Mouse (Mus musculus) cerebellum, adult (tissue): Measurements from ENCODE around the gene Mrpl49.

Source experiments
- ATAC-seq: cut with Nextera tagmentation; 2 replicates; pipeline ENCODE4 v1.9.2; 2017; ENCODE audit warnings: mild to moderate bottlenecking, moderate library complexity, mixed read lengths; ENCODE audit not compliant: insufficient number of reproducible peaks, low FRiP score, low TSS enrichment

Mrpl49 gene

DNA sequence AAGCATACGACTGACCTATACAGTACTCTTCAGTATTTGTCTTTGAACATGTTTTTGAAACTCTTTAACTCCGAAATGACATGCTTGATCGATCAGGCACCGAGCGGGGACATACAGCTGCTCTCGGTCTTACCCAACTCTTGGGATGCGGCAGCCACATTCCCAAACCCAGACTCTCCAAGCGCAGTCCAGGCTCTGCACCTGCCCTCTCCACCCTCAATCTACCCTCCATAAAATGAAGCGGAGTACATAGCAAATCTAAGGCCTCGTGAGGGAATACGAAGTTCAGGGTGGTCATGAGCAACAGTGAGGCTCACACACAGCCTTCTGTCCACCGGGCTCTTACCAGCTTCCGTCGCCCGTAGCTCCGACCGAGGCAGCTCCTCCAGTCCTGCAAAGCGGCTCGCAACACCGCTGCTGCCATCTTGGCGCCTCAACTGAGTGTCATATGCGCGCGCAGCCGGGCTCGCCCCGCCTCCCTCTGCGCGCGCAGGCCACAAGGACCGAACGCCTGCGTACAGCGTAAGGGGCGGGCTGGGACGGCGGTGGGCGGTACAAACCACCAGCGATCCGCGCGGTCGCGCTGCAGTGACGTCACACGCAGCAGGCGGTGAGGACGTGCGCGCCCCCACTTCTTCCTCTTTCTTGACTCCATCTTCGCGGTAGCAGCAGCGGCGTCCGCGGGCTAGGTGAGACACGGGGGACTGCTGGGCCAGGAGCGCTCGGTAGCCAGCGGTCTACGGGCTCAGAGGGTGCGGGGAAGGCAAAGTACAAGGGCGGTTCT lies at the start of gene Mrpl49, which contains the start of gene Fau:
Gene Mrpl49, minus strand, starts transcription at position 473 of the 784 bp plus-strand sequence.
Gene Fau, plus strand, starts transcription at position 532 of the 784 bp plus-strand sequence.
- ATAC-seq = peak; percentile 77; the same call in 1 of the 2 replicates

DNA sequence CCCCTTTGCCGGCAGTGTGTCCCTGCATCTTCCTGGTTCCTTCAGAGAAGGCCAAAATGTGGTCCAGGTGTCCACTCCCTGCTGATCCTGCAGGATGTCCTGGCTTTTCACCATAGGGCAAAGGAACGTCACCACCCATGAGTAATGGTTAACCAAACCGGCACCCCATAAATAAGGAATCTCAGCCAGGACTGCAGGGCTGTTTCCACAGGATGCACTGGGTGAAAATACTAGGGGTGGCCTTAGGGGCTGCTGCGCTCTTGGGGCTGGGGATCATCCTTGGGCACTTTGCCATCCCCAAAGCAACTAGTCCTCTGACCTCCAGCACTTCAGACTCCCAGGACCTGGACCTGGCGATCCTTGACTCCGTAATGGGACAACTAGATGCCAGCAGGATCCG lies 48.0 kb upstream of the Mrpl49 start, which contains the start of gene Naaladl1:
Gene Naaladl1, plus strand, starts transcription at position 197 of the 400 bp plus-strand sequence.
- ATAC-seq = no peak

GRCm38 (mm10) chr19:6104476-6104875 lies 46.9 kb upstream of the Mrpl49 start:
- ATAC-seq = no peak

DNA sequence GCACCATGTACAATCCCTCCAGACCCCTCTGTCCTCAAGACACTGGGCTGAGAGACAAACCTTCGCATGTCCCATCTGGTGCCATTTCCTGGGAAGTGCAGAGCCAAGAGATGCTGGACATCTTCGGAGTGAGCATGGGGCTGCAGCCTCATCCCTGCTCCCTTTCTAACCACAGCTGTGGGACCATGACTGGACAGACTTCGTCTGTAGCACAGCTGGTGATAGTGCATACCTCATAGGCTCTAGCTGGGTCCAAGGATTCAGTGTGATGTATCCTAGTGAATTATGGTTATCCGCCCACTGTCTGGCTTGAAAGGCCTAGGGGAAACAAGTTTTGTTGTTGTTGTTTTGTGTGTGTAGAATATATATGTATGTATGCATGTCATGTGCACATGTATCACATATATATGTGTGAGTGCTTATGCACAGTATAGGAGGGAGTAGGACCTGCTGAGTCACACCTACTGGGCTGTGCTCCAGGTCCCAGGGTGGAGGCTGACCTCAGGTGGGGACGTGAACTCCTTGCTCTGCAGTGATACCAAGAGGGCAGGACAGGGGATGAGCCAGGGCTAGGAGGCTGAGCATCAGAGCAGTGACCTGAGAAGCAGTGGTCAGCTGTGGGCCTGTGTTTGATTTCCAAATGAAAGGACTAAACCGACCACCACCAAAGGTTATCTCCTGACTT lies 44.7 kb upstream of the Mrpl49 start:
- no peak for ATAC-seq

GRCm38 (mm10) chr19:6101186-6101585 lies 43.6 kb upstream of the Mrpl49 start:
- no peak for ATAC-seq

DNA sequence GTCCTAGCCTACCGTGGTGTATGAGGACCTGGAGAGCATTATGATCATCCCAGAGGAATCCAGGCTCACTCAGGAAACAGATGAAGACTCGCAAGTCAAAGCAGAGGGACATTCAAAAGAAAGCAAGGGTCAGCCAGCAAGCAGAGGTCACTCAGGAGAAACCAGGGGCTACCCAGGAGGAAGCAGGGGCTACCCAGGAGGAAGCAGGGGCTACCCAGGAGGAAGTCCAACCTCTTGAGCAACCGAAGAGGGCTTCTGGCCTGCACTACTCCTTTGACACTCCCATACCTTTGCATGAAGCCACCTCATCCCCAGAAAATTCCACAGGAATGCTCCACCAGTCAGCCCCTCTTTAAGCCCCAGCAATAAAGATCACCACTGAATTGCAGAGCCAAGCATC lies 40.3 kb upstream of the Mrpl49 start:
- no peak for ATAC-seq

DNA sequence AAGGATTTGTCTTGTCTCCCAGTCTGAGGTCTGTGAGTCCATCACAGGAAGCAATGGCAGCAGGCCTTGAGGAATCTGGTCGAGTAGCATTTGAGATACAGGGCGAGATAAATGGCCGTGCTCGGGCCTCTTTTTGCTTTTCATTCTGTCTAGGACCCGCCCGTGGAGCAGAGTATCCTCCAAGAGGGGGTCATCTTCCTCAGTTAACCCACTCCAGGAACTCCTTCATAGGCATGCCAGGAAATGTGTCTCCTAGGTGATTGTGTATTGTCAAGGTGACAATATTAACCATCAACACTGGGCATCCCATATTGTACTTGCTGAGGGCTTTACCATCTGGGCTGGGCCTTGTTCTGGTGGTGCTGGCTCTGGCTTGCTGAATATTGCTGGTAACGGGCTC lies 36.5 kb upstream of the Mrpl49 start, which contains the start of gene AC131692.1:
Gene AC131692.1, plus strand, starts transcription at position 301 of the 400 bp plus-strand sequence.
- ATAC-seq = no peak

DNA sequence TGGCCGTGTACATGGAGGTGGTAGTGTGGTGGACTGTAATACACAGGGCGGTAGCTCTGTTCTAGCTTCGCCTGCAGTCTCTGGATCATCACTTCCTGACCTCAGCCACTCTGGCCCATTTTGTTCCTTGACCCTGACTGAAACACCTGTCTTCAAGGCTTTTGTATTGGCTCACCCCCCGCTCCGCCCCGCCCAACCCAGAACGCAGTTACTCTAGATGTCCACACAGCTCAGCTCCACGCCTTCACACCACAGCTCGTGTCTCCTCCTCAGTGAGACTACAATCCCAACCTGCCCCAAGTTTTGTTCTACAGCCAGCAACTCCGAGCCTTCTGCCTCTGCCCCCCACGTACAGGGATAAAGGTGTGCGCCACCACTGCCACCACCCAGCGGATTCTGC lies 31.3 kb upstream of the Mrpl49 start:
- no peak for ATAC-seq

- no peak for ATAC-seq
Observed at GRCm38 (mm10) chr19:6085417-6085879, 27.9 kb upstream of the Mrpl49 start.

DNA sequence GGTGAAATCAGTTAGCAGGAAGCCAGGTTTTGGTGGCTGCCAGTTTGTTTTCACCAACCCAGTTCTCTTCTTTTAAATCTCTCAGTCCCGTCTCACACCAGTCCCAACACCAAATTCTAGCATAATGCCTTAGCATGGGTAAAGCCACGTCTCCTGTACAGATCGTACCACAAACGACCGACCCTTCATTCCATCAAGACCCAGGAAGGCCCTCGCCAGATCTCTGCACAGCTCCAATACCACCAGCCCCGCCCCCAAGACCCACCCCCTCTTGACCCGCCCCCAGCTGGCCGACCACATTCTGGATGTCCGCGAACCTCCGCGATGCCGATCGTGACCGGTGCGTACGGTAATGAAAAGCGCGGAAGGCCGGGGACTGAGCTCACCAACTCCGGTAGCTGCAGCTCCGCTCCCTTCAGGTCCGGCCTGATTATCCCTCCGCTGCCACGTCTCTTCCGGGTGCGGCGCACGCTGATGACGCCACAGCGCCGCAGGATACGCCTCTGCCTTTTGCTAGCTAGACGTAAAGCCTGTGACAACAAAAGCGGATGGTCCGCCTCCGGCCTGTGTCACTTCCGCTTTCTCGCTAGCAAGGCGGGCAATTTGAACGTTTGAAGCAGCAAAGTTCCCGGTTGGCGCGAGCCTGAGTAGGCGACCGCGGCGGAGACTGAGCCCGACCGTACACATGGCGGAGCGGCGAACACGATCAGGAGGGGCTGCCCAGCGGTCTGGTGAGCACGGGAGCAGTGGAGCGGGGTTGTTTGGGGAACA lies 27.1 kb upstream of the Mrpl49 start, which contains the start of the genes Zfpl1 and Cdca5:
Gene Zfpl1, minus strand, starts transcription at position 479 of the 771 bp plus-strand sequence.
Gene Cdca5, plus strand, starts transcription at position 506 of the 771 bp plus-strand sequence.
- peak; percentile 76; the same call in 1 of the 2 replicates for ATAC-seq

GRCm38 (mm10) chr19:6082156-6082555 lies 24.6 kb upstream of the Mrpl49 start, which contains the start of gene Gm28374:
TSS of gene Gm28374 (minus strand) at chr19:6082256.
- ATAC-seq = no peak

- ATAC-seq = no peak
Observed at GRCm38 (mm10) chr19:6079983-6080480, 22.4 kb upstream of the Mrpl49 start, which contains the start of gene Tmem262. TSS of gene Tmem262 (plus strand) at chr19:6080033.

GRCm38 (mm10) chr19:6076564-6077393 lies 19.2 kb upstream of the Mrpl49 start, which contains the start of gene Vps51:
TSS of gene Vps51 (minus strand) at chr19:6077231.
- peak; percentile 79; the same call in 1 of the 2 replicates for ATAC-seq

DNA sequence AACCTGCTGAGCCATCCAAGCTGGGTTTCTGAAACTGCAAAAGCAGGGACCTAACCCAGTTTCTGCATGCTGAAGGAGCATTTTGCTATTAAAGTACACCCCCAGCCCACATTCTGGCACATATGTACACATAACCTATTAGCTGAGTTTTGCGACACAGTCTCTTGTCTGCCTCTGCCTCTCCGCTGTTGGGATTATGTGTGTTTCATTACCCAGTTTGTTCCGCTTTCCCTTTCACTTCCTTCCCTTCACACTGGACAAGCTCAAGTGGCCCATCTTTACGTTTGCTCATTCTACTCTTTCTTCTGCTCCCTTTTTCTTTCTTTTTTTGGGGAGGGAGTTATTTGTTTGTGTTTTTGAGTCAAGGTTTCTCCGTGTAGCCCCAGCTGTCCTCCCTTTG lies 16.3 kb upstream of the Mrpl49 start:
- no peak for ATAC-seq

- no peak for ATAC-seq
Observed at GRCm38 (mm10) chr19:6071261-6071660, 13.7 kb upstream of the Mrpl49 start.

GRCm38 (mm10) chr19:6070571-6071250 lies 13.1 kb upstream of the Mrpl49 start:
- no peak for ATAC-seq

DNA sequence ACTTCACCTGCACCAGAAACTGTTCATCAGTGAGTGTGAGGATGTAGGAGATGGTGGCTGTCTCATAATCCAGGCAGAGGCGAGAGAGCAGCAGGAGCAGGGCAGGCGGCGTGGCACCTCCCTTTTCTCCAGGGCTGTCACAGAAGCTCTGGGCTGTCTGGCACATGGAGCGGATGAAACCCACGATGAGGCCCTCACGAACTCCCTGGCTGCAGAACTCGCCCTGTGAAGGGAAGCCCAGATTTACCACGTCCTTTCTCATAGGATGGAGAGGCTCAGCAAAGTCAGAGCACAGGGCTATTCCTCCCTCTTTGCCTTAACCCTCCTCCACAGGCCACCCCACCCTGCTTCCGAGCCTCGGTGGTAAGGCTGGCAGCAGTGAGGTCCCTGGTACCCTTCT lies 12.3 kb upstream of the Mrpl49 start:
- no peak for ATAC-seq

- ATAC-seq = no peak
Observed at GRCm38 (mm10) chr19:6068951-6069350, 11.4 kb upstream of the Mrpl49 start.
